Mouse (Mus musculus) myocyte (in vitro differentiated cells): ENCODE data around the gene Fastkd3.

Source experiments
- CEBPB ChIP-seq: IDR thresholded peaks from 2 replicates; pipeline ENCODE4 v1.6.1; 2011; ENCODE audit warnings: mild to moderate bottlenecking, moderate library complexity; ENCODE audit not compliant: poor library complexity, insufficient read depth, severe bottlenecking
- MAX ChIP-seq: IDR thresholded peaks from one replicate; pipeline ENCODE4 v1.6.1; 2011; ENCODE audit warnings: low read depth, mild to moderate bottlenecking, control low read depth
- MYOG ChIP-seq, 3 experiments: IDR thresholded peaks; one replicate each; pipeline ENCODE4 v1.6.1; 2011; ENCODE audit warnings: control low read depth in 2 of 3, low read depth in 2 of 3, mild to moderate bottlenecking in 2 of 3; ENCODE audit not compliant: insufficient read length in 2 of 3, control insufficient read depth in 1 of 3, insufficient read depth in 1 of 3
- POLR2A ChIP-seq: IDR thresholded peaks from one replicate; pipeline ENCODE4 v1.6.1; 2011; ENCODE audit warnings: low read depth, mild to moderate bottlenecking, control low read depth, moderate library complexity; ENCODE audit not compliant: insufficient read length
- TCF12 ChIP-seq: IDR thresholded peaks from one replicate; pipeline ENCODE4 v1.6.1; 2011; ENCODE audit warnings: mild to moderate bottlenecking, control low read depth; ENCODE audit not compliant: poor library complexity, insufficient read depth, severe bottlenecking
- TCF3 ChIP-seq: IDR thresholded peaks from one replicate; pipeline ENCODE4 v1.6.1; 2011; ENCODE audit warnings: low read depth, control low read depth; ENCODE audit not compliant: insufficient read length
- USF1 ChIP-seq: IDR thresholded peaks from one replicate; pipeline ENCODE4 v1.6.1; 2011; ENCODE audit warnings: low read depth, mild to moderate bottlenecking, control low read depth, moderate library complexity

DNA sequence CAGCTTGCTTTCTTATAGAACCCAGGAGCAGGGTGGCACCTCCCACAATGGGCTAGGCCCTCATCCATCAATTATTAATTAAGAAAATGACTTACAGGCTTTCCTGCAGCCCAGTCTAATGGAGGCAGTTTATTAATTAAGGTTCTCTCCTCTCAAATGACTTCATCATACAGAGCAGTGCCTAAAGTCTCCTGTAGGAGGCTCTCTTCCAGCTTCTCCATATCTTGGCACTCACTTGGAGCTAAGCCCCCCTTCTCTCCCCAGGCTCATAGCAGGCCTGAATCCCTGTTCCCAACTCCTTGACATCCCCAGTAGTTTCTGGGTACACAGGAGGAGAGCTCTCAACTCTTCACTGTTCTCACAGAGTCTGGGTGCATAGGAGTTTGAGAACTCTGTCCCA lies 16.9 kb downstream of the Fastkd3 start:
- TF ChIP-seq USF1, result no peak
- TF ChIP-seq CEBPB, result no peak
- TF ChIP-seq TCF12, result no peak
- no peak for TF ChIP-seq POLR2A
- no peak for TF ChIP-seq MYOG (IDR thresholded peaks at IDR 0.05; ENCODE audit: control insufficient read depth in 1 of 3, insufficient read depth in 1 of 3, insufficient read length in 2 of 3, low read depth in 2 of 3)
- no peak for TF ChIP-seq MAX
- TF ChIP-seq TCF3, result no peak
